Mouse (Mus musculus) brain, adult 2 months (tissue): ENCODE data around the gene Tnfrsf8.

ENCODE experiments used
- DNase-seq: peaks from one replicate; pipeline ENCODE4 v3.0.0; 2011; ENCODE audit warnings: low read depth, low spot score

The Tnfrsf8 gene

DNA sequence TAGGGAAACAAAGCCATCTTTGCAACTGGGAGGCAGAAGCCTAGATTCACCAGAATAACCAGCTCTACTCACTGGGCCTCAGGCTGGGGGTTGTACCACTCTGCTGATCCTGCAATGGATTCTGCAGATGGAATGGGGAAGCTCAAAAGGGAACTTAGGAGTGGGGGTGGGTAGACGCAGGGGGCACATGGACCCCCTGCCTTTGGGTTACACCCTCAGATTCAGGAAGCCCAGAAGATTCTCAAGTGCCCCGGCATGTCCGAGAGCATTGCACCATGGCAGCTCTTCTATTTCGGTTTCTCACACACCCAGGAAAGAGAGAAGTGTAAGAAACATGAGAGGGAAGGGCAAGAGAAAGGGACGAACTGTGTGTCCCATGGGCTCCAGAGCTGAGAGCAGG lies 44.8 kb downstream of the Tnfrsf8 start:
- peak; percentile 13 for DNase-seq

DNA sequence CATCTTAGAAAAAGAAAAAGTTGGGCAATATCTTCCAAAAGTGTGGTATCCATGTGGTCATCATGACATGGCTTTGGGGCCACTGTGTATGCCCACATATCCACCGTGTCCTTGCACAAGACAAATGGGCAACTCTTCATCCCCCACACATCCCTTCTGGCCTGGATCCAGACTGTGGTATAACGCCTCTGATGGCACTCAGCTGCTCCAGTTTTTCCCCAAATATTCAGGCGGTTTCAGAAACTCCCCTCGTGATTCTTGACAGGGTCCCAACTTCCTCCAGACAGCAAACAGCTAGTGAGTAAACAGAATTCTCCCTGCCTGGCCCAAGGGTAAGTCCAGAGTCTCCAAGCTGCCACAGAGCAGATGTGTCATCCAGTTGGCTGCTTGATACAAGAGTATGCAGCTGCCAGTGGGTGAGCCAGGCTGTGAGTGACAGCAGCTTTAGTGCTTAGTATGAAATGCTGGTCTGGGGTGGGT lies 47.3 kb downstream of the Tnfrsf8 start:
- no peak for DNase-seq

DNA sequence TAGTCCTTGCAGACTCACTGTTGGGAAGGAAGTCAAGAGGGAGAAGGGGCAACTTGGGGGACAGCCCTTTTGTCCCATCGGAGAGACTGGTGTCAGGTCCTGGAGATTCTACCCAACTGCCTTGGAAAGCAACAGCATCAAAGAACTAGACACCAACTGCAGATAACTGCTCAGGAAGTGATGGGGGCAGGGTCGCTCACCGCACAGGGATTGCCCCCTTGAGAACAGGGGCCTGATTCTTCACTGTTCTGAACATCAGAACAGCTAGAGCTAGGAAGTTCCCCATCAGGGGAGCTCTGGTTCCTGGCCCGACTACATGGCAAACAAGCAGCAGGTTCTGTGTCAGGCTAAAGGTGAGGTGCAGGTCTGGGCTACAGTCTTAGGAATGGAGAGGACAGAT lies 48.5 kb downstream of the Tnfrsf8 start:
- DNase-seq: no peak

DNA sequence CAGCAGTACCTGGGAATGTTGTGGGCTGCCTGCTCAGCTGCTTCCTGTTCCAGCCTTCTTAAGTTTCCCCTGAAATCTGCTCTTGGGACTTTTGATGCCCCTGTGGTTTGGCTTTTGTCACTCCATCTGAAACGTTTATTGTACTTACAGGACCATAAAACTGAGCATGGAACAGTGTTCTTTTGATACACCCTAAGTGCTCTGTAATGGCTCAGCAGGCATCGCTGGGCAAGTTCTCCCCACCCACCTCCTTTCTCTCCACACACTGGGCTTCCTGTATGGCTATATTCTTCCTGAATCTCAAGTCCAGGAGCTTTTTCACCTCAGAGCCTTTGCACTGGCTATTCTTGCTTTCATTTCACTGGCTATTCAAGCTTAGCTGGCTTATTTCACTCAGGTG lies 50.2 kb downstream of the Tnfrsf8 start:
- no peak for DNase-seq

DNA sequence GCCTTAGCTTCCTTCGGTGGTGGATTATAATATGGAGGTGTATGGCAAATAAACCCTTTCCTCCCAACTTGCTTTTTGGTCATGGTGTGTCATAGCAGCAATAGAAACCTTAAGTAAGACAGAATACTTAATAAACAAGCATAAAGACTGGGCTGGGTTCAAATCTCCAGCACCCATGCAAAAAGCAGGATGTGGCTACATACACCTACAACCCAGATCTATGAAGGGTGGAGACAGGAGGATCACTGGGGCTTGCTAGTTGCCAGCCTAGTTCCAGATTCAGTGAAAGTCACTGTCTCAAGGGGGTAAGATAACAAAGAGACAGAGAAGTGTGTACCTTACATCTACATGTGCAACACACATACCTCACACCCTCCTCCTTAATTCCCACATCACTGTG lies 51.4 kb downstream of the Tnfrsf8 start:
- DNase-seq: no peak

DNA sequence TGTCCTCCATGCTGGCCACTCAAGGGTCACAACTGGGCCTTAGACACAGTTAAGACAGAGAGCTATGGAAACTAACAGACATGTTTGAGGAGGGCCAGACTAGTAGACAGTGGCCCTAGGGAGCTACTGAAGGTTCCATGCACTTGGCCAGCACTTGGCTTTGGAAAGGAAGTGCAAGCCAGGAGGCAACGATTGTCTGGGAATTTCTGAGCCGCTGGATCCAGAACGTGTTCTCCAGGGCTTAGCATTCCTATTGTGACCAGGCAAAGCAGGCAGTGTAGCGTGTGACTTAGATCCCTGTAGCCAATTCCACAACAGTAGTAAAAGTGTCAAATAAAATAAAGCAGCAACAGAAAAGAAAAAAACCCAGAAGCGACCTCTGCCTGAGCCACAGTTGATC lies 54.2 kb downstream of the Tnfrsf8 start:
- no peak for DNase-seq

DNA sequence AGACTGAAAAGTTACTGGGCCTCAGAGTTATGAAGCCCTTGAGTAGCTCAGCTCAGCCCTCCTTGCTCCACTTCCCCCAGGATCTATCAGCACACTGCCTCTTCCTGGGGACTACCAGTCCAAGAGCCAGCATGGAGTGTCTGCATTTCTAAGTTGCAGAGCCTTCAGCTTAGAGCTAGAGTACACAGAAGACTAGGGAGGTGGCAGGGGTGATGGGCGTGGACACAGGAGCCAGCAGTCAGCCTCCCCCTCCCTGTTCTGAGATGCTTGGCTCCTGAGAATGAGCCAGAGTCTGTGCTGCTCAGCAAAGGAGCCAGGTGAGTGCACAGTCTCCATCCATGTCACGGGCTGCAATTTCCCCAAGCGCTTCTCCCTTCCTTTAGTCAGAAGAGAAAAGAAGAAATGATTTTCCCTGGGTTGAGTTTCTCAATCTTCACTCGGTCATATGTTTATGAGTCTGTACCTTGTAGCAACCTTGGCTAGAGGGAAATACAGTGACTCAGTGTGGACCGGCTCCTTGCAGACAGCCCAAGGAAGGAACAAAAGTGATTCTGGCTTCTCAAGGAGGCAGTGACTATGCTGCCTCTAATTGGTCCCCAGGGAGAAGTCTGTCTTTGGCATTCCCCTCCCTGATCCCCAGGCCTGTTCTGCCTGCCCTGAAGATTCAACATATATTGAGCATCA lies 57.1 kb downstream of the Tnfrsf8 start:
- DNase-seq: peak; percentile 16

DNA sequence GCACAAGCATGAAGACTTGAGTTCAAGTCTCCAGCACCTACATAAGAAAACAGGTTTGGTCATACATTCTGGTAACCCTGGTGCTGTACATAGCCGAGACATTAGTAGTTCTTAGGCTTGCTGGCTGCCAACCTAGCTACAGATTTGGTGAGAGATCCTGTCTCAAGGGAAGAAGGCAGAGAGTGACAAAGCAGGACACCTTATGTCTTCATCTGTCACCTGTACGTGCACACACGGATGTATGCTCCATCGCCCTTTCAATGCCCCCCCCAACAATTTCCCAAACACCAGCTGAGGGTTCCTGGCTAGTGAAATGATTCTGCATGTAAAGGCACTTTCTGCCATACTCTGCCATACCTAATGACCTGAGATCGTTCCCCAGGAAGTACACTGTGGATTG lies 58.8 kb downstream of the Tnfrsf8 start:
- no peak for DNase-seq

DNA sequence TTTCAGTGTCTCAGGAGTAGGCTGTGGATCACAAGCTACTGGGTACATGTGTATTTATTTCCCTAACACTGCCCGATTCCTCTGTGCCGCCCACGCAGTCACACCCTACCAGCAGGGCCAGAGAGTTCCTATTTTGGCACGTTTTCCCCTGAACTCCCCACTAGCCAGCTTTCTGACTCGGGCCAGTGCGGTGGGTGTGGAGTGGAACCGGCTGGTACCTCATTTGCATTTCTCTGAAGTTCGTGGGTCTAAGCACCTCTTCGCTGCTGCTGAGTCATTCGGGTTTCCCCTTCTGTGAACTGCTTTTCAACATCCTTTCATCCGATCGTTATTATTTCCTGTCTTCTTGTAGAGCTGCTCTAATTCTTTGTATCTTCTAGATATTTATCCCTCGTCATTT lies 60.5 kb downstream of the Tnfrsf8 start:
- peak; percentile 29 for DNase-seq

DNA sequence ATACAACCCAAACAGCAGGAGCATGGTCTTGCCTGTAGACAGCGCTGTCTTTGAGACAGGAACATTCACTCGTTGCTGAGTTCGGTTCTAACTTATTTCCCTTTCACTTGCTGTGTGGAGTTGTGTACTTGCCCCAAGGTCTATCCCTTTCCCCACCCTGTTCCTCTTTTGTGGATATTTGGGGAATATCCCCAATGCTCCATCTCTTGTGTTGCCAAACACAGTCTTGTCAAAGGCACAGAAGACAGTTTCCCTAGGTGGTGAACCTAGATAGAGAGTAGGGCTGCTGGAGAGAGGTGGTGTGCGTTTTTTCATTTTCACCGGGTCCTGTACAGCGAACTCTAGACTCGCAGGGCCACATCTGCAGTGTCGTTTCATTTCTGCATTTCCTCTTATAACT lies 62.4 kb downstream of the Tnfrsf8 start:
- no peak for DNase-seq

DNA sequence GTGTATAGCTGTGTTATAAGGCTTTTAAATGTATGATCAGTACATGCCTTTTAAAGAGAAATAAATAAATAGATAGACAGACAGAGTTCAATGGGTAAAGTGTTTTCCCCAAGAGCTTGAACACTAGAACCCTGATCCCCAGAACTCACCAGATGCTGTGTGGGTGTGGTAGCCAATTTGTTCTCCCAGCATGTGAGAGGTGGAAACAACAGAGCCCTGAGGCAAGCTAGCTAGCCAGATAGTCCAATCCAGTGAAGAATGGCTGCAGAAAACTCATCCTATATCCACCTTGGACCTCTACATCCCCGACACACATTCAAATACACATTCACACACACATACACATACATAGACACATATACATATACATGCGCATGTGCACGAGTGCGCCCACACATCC lies 63.4 kb downstream of the Tnfrsf8 start:
- peak; percentile 28 for DNase-seq

DNA sequence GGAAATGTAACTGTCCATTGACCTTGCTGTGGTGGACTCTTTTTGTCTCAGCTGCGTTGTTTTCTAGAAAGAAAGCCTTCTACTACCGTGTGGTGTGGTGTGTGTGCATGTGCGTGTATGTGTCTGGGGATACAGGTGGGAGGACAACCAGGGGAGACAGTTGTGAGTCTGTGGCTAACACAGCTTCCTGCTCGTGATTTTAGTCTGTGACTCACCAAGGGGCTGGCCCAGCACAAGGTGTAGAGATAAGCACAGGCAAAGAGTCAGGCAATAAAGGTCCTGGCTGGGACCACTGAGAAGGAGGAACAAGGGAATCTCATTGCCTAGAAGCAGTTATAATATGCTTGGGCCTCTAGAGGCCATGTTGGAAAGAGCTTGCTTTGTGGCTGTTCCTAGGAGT lies 65.0 kb downstream of the Tnfrsf8 start:
- DNase-seq: no peak

DNA sequence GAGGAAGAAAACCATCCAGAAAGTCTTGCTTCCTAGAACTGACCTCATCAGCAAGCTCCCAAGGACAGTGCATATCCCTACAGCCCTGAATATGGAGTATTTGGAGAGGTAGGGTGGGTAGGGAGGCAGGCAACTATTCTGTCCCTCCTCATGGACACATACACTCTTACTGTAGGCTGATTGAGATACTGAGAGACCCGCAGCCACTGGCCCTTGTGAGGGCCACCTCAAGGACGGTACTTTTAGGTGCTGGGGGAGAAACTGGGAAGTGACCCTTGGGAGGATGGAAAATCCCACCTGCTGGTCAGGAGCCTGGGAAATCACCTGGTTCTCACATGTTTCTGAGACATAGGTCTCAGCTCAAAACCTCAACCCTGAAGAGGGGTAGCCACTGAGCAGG lies 67.4 kb downstream of the Tnfrsf8 start:
- DNase-seq: no peak

DNA sequence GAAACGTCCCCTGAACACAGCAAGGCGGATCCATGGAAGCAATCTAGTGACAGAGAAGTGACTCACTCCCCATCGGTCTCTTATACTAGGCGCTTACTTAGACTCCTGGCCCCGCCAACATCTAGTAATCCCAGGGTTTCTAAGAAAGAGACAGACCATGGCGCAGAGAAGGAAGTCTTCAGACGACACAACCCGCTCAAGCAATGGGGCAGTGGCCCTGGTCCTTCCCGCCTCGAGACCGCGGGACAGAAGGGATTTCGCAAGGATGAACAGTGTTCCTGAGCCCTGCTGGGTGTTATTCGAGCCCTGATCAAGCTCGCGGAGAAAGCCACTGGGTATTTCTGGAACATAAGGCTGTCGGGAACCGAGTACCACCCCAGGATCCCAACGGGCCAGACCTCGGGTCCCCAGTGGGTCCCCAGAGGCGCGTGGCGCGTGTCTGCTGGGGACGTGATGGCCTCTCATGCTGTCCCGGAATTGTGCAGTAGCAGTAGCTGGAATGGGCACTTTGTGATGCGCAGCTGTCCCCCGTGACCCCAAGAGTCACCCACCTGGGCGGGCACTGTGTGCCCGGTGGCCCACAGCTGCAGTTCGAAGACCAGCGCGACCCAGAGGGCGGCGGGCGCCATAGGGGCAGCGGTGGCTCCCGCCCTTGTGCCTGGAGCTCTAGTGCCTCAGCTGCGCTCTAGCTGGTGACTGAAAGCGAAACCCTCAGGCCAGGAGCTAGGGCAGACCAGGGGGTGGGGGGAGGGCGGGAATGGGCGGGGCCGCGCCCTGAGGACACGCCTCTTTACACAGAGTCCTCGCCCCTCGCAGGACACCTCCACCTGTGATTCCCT lies 68.6 kb downstream of the Tnfrsf8 start, which contains the start of gene Tnfrsf1b:
TSS of gene Tnfrsf1b (minus strand) at position 698 of the 839 bp plus-strand sequence.
- DNase-seq: peak; percentile 45

DNA sequence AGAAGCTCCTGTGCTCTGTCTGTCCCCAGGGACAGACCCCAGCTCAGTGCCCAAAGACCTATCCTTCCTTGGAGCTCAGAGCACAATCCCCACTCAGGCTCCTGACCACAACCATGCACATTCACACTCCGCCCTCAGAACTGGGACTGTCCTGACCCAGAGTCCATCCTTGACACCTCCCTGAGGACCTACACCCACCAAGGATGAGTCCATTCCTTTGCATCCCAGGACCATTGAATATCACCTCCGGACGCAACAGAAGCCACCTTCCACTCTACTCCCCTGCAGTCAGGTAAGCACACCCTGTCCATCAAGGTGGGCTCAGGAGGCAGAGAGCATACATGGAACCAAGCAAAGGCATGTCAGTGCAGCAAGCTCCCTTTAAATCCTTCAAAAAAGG lies 69.4 kb downstream of the Tnfrsf8 start:
- DNase-seq: no peak

DNA sequence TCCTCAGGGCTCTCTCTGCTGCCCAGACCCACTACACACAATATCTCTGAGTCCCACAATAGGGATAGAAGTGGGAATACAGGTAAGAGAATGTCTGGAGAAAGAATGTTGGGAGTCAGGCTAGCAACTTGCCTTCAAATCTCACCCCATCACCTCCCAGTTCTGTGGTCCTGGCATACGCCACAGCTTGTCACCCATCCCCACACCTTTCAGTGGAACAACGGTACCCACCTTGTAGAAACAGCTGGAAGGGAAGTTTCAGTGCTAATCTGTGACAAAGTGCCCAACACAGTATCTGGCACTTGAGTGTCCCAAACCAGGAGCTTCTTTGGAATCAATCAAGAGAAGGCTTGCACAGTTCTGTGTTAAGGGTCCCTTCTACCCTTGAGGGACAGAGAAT lies 70.3 kb downstream of the Tnfrsf8 start:
- DNase-seq: no peak

DNA sequence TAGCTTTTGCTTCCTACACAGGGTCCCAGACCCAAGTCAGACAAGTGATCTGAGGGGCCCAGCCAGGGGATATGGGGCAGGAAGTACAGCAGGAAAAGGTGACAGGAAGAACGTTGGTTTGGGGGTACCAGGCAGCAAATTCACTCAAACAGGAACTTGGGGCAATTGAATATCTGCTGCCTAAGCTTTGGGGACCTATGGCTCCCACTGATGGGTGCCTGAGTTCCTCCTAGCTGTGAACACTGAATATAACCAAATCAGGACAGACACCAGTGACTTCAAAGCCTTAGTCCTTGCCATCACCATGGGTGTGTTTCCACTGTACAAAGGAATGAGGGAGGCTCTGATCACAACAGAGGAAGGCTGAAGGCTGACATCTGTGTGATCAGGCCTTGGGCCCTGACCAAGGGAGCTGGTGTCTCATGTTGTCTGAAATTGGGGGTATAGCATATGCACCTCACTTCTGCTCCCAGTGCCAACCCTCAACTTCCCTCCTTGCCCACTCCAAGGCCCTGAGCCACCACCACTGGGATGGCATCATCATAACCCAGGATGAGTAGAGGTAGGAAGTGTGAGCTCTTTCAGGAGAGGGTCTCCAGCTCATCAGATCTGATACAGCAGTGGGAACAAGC lies 72.1 kb downstream of the Tnfrsf8 start:
- peak; percentile 4 for DNase-seq

DNA sequence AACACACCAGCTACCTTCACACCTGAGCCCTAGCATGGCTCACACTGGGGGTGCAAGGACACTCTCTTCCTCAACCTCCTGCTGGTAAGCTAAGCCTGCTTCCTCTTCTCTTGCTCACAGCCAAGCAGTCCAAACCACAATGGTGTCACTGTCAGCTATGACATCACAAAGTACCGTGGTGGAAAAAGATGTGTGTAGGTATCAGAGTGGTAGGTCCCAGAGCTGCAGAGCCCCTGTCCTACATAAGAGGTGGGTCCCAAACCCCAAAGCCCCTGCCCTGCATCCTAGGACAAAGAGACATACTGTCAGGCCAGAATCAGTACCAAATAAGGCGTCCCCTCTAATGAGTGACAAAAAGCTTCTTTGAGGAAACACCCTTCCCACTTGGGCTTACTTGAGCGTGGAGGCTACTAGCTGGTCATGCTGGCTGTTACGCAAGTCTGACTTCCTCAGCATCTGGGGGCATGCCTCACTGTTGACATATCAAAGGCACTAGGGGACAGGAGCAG lies 74.2 kb downstream of the Tnfrsf8 start:
- peak; percentile 50 for DNase-seq

DNA sequence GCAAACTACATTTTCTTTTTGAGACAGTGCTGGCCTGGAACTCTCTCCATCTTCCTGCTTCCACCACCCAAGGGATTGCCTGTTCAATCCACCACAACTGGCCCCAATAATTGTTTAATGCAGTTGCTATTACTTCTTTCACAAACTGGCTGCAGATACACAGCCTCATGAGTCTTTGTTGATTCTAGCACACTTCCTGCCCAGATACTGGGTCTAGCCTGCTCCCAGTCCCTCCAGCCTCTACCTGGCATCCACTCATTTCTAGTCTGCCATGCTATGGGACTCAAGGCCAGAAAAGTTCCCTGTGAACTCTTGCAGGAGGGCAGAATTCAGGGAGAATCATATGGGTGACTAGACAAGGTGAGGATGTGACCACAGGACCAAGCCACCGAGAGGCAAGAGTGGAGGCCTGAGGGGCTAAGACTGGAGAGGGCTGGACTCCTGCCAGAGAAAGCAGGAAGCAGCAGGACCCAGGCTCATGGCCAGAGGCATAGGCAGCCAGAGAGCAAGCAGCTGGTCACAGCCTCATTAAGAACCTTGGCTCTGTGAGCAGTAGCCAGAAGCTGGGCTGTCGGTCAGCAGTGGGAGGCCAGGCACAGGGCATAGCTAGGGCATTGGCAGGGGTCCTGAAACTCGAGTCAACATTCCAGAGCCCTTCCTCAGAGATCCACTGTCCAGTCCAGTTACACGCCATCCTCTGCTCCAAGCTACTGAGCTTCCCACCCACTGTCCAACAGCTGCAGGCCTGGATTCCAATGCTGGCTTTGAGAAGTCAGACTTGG lies 75.7 kb downstream of the Tnfrsf8 start:
- peak; percentile 58 for DNase-seq

DNA sequence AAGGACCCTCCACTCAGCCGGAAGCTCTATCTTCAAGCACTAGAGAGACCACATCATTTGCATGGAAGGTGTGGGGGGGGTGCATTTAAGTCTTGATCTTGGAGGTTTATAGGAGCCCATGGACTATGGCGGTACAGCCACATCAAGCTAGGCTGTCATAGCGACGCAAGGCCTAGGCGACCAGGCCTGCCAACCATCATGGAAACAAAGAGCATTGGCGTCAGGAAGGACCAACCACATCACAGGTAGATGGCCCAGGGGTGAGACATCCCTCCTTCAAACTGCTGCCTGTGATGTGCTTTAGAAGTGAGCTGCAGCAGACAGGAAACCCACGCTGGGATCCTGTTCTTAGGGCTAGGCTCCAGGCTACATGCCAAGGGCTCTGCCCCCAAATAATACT lies 78.9 kb downstream of the Tnfrsf8 start:
- DNase-seq: no peak

DNA sequence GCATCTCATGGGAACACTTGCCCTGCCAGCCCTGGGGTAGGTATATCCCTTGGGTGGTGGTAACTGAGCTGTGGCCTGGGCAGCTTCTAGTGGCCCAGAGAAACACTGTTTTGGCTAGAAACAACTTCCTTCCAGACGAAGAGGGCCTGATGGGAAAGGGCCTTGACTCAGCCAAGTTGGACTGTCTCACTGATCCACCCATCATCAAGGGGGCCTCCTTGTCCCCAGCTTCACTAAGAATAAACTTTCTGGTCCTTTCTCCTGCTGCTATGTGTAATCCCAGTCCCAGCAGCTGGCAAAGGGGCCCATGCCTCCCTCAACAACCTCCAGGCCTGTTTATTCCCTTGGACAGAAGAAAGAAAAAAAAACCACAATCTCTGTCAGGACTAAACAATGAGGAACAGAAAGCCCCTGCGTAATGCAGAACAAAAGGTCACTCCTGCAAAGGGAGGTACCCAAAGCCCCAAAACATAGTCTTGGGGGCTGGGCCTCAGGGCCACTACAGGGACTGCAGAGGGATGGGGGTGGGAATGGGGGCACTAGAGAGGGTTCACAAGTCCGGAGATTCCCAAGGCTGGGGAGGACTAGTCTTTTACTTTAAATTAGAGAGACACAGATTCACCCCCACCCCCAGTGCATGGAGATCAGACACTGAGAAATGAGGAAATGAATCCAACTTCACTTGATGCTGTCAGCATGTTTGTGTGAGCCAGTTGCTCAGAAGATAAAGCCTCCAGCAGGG lies 81.3 kb downstream of the Tnfrsf8 start:
- DNase-seq: no peak
